Mouse (Mus musculus): Measurements from ENCODE around the gene Mettl14. TPM values are rescaled to one million over a fixed set of nuclear protein-coding genes. Genes with fewer than 3 reads are reported as not detected.

Gene Mettl14
- polyA plus RNA-seq, 1 experiment from 2014 or later, result 35.7 TPM

DNA sequence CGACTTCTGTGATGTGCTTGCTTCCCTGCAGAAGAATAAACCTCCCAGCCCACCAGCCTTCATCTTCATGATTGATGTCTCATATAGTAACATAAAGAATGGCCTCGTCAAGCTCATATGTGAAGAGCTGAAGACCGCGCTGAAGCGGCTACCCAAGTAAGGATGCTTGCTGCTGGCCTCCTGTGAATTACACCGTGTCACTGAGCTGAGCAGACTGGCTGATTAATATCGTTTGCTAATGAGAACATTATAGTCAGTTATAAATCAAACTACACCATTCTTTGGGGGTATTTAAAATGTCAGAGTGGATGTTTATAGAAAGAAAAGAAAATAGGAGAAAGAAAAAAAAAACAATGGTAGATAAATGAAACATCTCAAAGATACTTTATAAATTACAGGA, 49.5 kb downstream of the Mettl14 start:
- H3K4me3 ChIP-seq (replicated peaks), result no peak overlapping the region
- H3K4me1 ChIP-seq (replicated peaks), result peaks cover 21% of the 10 kb centered on the region
- H3K4me2 ChIP-seq, result no peak overlapping the region
- no peak overlapping the region for H3K9ac ChIP-seq (replicated peaks)
- WGBS, result 67% methylated on average over 7 of the region's 7 CpGs
- peaks cover 19% of the 10 kb centered on the region for H3K36me3 ChIP-seq
- no peak overlapping the region for H3K27ac ChIP-seq
- no peaks in the 10 kb centered on the region for H3K27me3 ChIP-seq
- no peak for ATAC-seq (ENCODE audit: insufficient number of reproducible peaks, insufficient read depth, low FRiP score, low TSS enrichment, low read depth)
- H3K9me3 ChIP-seq, result no peaks in the 10 kb centered on the region

DNA sequence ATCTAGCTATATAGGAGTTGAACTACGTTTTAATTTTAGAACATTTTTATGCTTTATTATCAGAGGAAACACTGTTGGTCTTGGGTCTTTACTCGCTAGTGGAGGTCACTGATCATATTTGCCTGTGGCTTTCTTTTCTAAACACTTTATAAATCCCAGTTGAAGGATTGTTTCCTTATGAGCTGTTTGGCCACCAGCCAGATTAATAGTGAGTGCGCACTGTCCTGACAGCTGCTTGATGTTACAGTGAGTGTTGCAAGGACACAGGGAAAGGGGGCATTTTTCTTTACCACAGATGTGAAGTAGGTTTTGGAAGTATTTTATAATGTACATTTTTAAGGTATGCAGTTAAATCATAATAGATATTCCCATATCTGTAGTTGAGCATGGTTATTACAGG, 50.4 kb downstream of the Mettl14 start:
- ATAC-seq (ENCODE audit: insufficient number of reproducible peaks, insufficient read depth, low FRiP score, low TSS enrichment, low read depth), result no peak
- WGBS, result 40% methylated on average over 3 of the region's 3 CpGs
- H3K9me3 ChIP-seq, result no peaks in the 10 kb centered on the region

DNA sequence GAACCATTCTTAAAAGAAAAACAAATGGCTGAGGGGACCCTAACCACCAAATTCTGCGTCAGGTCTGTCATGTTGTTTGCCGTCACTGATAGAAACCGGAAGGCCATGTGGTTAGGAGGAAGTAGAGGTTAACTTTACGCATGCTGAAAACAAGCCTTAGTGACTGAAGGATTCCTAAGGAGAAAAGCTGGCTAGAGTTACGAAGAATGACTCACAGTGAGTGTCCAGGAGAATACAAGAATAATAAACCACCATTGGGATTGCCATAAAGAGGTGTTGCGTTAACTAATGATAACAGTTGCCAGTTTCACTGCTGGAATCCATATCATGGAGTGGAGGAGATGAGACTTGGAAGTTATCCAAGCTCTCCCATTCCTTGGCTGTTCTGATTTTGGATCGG, 51.0 kb downstream of the Mettl14 start:
- Histone ChIP-seq H3K27ac (0 out of 2 replicates have a peak overlapping the region, but pooled peaks have one; percentile 37), H3K9me3 (no peaks in the 10 kb centered on the region), H3K27me3 (no peaks in the 10 kb centered on the region), H3K4me3 (replicated peaks) (no peak overlapping the region), H3K9ac (replicated peaks) (no peak overlapping the region), H3K4me1 (replicated peaks) (peaks cover 21% of the 10 kb centered on the region), H3K4me2 (no peak overlapping the region), H3K36me3 (peaks cover 18% of the 10 kb centered on the region)
- no peak for ATAC-seq (ENCODE audit: insufficient number of reproducible peaks, insufficient read depth, low FRiP score, low TSS enrichment, low read depth)
- WGBS, result 60% methylated on average over 7 of the region's 7 CpGs

More for the DNA sequence above, 50.4 kb downstream of the Mettl14 start:
- Histone ChIP-seq H3K4me3 (replicated peaks) (no peak overlapping the region), H3K9ac (replicated peaks) (no peak overlapping the region), H3K36me3 (peaks cover 20% of the 10 kb centered on the region), H3K27ac (no peak overlapping the region), H3K4me2 (no peak overlapping the region), H3K27me3 (no peaks in the 10 kb centered on the region), H3K4me1 (replicated peaks) (peaks cover 21% of the 10 kb centered on the region)

DNA sequence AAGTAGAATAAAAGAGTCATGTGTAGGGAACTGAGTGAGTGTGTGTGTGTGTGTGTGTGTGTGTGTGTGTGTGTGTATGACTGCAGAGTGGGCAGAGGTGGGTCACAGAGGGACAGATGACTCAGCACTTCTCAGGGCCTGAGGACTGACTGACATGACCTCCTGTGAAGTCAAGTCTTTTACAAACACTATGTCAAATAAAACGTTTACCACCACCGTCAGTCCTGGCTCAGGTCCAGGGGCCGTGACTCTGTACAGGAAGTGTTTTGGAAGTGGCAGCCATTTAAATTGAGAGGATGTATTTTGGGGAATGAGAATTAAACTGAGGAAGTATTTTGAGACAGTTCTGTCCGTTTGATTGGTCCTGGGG, 52.9 kb downstream of the Mettl14 start:
- no peak for ATAC-seq (ENCODE audit: insufficient number of reproducible peaks, insufficient read depth, low FRiP score, low TSS enrichment, low read depth)
- 31% methylated on average over 4 of the region's 4 CpGs for WGBS
- Histone ChIP-seq H3K9me3 (no peaks in the 10 kb centered on the region), H3K27me3 (no peaks in the 10 kb centered on the region), H3K9ac (replicated peaks) (no peak overlapping the region), H3K4me1 (replicated peaks) (peaks cover 21% of the 10 kb centered on the region), H3K36me3 (peaks cover 11% of the 10 kb centered on the region), H3K27ac (no peak overlapping the region), H3K4me3 (replicated peaks) (no peak overlapping the region), H3K4me2 (no peak overlapping the region)

DNA sequence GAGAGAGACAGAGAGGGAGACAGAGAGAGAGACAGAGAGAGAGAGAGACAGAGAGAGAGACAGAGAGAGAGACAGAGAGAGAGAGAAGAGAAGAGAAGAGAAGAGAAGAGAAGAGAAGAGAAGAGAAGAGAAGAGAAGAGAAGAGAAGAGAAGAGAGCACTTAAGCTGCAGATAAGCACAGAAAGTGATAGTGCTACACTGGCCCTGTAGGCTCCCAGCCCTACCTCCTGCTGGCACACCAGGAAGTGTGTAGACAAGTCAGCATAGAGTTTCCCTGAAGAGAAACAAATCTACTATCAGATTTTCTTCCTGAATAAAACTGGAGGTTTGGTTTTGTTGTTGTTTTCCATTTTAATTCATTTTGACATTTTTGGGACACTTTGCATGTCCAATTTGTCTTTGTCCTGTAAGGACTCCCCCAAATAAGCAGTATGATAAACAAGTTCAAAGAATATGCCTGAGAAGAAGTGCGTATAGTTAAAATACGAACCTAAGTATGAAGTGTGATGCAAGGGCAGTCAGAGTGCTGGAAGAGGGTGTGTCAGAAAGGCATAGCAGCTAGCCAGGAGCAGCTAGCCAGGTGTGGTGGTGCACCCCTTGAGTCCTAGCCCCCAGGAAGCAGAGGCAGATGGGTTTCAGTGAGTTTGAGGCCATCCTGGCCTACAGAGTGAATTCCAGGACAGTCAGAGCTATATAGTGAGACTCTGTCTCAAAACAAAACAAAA, 53.4 kb downstream of the Mettl14 start:
- H3K27me3 ChIP-seq, result no peaks in the 10 kb centered on the region
- H3K4me3 ChIP-seq (replicated peaks), result no peak overlapping the region
- peaks cover 14% of the 10 kb centered on the region for H3K36me3 ChIP-seq
- 84% methylated on average over 2 of the region's 2 CpGs for WGBS
- peaks cover 21% of the 10 kb centered on the region for H3K4me1 ChIP-seq (replicated peaks)
- no peak overlapping the region for H3K4me2 ChIP-seq
- no peak overlapping the region for H3K9ac ChIP-seq (replicated peaks)
- no peak for ATAC-seq (ENCODE audit: insufficient number of reproducible peaks, insufficient read depth, low FRiP score, low TSS enrichment, low read depth)
- no peaks in the 10 kb centered on the region for H3K9me3 ChIP-seq
- H3K27ac ChIP-seq, result no peak overlapping the region

DNA sequence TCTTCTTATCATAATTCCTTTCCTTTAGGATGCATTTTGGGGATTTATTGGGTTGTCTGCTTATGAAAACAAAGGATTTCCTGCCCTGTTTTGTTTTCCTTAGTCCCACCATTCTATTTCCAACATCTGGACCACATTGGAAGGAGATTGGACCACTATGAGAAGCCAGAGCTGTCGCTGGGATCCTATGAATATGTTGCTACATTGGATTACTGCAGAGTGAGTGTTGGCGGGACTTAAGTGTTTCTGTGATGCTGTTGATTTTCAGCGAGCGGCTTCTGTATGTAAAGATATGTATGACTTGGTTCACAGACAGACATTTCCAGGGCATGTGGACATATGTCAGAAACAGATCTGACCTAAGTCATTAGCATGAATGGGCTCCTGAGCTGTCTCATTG, 55.7 kb downstream of the Mettl14 start:
- Histone ChIP-seq H3K4me3 (replicated peaks) (no peak overlapping the region), H3K9me3 (no peaks in the 10 kb centered on the region), H3K4me1 (replicated peaks) (peaks cover 15% of the 10 kb centered on the region), H3K4me2 (no peak overlapping the region), H3K27ac (no peak overlapping the region), H3K36me3 (peaks cover 16% of the 10 kb centered on the region), H3K9ac (replicated peaks) (no peak overlapping the region), H3K27me3 (no peaks in the 10 kb centered on the region)
- 84% methylated on average over 4 of the region's 4 CpGs for WGBS
- no peak for ATAC-seq (ENCODE audit: insufficient number of reproducible peaks, insufficient read depth, low FRiP score, low TSS enrichment, low read depth)

DNA sequence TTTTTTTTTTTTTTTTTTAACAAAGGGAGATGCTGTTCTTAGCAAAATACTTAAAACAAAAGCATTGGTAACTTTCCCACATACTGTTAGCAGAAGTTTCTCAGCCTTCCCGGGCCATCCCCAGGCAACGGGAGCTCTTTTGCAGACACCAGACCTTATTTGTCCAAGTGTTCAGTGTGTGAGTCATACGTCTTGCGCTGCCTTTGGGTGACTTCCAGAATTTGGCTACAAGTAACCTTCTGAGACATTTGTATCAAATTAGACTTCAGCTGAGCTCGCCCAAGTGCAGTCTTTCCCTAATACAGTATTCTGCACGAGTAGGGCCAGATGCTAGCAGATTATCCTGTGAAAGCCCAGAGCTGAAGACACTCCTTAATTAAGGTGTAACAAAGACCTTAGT, 56.7 kb downstream of the Mettl14 start:
- H3K4me3 ChIP-seq (replicated peaks), result no peak overlapping the region
- WGBS, result 72% methylated on average over 6 of the region's 6 CpGs
- peaks cover 16% of the 10 kb centered on the region for H3K36me3 ChIP-seq
- ATAC-seq (ENCODE audit: insufficient number of reproducible peaks, insufficient read depth, low FRiP score, low TSS enrichment, low read depth), result no peak
- no peak overlapping the region for H3K4me2 ChIP-seq
- no peaks in the 10 kb centered on the region for H3K27me3 ChIP-seq
- H3K27ac ChIP-seq, result no peak overlapping the region
- peaks cover 8% of the 10 kb centered on the region; the same call in 1 of the 2 replicates for H3K4me1 ChIP-seq (replicated peaks)
- H3K9ac ChIP-seq (replicated peaks), result no peak overlapping the region
- H3K9me3 ChIP-seq, result no peaks in the 10 kb centered on the region

DNA sequence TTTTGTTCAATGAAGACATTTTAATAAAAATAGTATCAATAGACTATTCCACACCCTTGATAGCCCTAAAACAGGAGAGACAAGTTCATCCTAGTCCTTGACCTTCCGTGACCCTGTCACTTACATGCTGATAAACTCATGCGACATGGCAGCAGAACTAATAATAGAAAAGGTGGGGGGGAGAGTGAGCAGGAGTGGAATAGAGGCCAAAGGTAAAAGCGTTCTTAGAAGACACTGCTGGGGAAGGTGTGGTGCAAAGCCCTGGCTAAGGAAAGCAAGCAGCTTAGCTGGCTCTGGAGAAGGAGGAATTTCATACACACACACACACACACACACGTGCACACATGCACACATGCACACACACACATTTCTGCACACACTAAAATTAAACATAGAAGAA, 61.6 kb downstream of the Mettl14 start:
- 78% methylated on average over 4 of the region's 4 CpGs for WGBS
- no peak overlapping the region for H3K9ac ChIP-seq (replicated peaks)
- no peak overlapping the region for H3K4me3 ChIP-seq (replicated peaks)
- H3K36me3 ChIP-seq, result 0 out of 2 replicates have a peak, but pooled peaks cover 7% of the 10 kb centered on the region
- no peak overlapping the region for H3K27ac ChIP-seq
- no peaks in the 10 kb centered on the region for H3K27me3 ChIP-seq
- no peaks in the 10 kb centered on the region for H3K9me3 ChIP-seq
- no peak overlapping the region for H3K4me2 ChIP-seq
- ATAC-seq (ENCODE audit: insufficient number of reproducible peaks, insufficient read depth, low FRiP score, low TSS enrichment, low read depth), result no peak
- no peaks in the 10 kb centered on the region for H3K4me1 ChIP-seq (replicated peaks)

DNA sequence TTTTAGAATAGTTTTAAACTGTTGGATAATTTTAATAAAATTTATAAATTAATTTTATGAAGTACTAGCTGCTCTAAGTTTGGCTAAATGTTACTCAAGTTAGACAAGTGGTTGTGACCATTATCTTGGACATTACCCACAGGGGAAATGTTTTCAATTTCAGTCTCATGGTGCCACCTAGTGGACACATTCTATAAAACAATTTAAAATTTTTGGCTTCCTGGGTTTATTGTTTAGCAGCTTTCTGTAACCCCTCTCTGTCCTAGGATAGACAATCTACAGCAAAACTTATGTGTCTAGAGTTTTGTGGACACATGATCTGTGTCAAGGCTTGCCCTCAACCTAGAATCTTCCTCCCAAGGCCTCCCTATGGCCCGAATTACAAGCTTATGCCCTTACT, 63.8 kb downstream of the Mettl14 start:
- no peak overlapping the region for H3K9ac ChIP-seq (replicated peaks)
- no peak overlapping the region for H3K27ac ChIP-seq
- no peaks in the 10 kb centered on the region for H3K36me3 ChIP-seq
- H3K4me3 ChIP-seq (replicated peaks), result no peak overlapping the region
- no peaks in the 10 kb centered on the region for H3K9me3 ChIP-seq
- ATAC-seq (ENCODE audit: insufficient number of reproducible peaks, insufficient read depth, low FRiP score, low TSS enrichment, low read depth), result no peak
- 39% methylated on average over 1 of the region's 1 CpGs for WGBS
- no peaks in the 10 kb centered on the region for H3K27me3 ChIP-seq
- no peak overlapping the region for H3K4me2 ChIP-seq
- no peaks in the 10 kb centered on the region for H3K4me1 ChIP-seq (replicated peaks)

DNA sequence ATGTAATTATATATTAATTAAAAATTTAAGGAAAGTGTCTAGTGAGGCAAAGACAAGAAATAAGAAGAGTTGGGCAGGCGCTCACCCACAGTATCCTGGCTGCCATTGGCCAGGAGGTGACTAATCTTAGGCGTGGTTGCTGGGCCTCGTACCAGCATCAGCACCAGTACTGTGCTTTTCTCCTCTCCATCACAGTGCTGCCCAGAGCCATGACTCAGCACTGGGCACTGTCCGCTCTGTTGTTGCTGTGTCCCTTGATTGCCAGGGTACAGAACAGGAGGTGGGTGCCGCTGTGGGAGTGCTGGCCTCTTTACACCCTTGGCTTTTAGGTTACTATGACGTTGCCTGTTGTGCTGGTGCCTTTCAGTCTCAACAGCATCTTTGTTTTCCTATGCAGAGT, 64.3 kb downstream of the Mettl14 start:
- Histone ChIP-seq H3K4me3 (replicated peaks) (no peak overlapping the region), H3K36me3 (no peaks in the 10 kb centered on the region), H3K4me1 (replicated peaks) (no peaks in the 10 kb centered on the region), H3K9ac (replicated peaks) (no peak overlapping the region), H3K27ac (no peak overlapping the region), H3K27me3 (no peaks in the 10 kb centered on the region), H3K4me2 (no peak overlapping the region), H3K9me3 (no peaks in the 10 kb centered on the region)
- WGBS, result 88% methylated on average over 6 of the region's 6 CpGs
- ATAC-seq (ENCODE audit: insufficient number of reproducible peaks, insufficient read depth, low FRiP score, low TSS enrichment, low read depth), result peak; percentile 64; the same call in 1 of the 2 replicates

DNA sequence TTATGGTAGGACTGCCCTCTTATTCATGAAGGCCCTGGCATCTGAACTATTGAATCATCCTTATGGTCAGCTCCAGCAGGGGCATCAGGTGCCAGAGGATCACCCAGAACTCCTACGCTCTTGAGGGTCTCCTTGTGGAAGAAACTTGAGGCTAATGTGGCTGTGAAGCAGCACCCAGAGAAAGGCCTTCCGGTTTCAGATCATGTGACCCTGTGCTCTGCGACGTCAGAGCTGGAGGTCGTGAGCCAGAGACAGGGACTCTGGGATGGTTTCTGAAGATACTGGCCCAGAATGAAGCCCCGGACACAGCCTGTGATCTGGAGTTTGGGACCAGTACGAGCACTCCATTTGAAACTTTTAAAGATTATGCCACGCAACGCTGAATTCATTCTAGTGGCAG, 65.6 kb downstream of the Mettl14 start:
- Histone ChIP-seq H3K9ac (replicated peaks) (no peak overlapping the region), H3K4me3 (replicated peaks) (no peak overlapping the region), H3K36me3 (no peaks in the 10 kb centered on the region), H3K9me3 (no peaks in the 10 kb centered on the region), H3K4me2 (no peak overlapping the region), H3K27ac (no peak overlapping the region), H3K4me1 (replicated peaks) (no peaks in the 10 kb centered on the region), H3K27me3 (no peaks in the 10 kb centered on the region)
- 83% methylated on average over 9 of the region's 9 CpGs for WGBS
- ATAC-seq (ENCODE audit: insufficient number of reproducible peaks, insufficient read depth, low FRiP score, low TSS enrichment, low read depth), result no peak
